Mouse (Mus musculus) left cerebral cortex, adult 8-10 months (tissue): ENCODE results near the gene Etfa. TPM values are rescaled to one million over a fixed set of nuclear protein-coding genes. Genes with fewer than 3 reads are reported as not detected.

Experiments
- DNase-seq, 2 experiments: peaks; one replicate each; pipeline ENCODE4 v3.0.0; 2022; ENCODE audit warnings: low spot score in 2 of 2
- total RNA-seq, 4 experiments: library from RNA; stranded (reverse); gene quantifications; 2 replicates each; pipeline ENCODE4 v1.2.4; 2022

Etfa gene
- total RNA-seq = 10 to 100 TPM; 40.7 to 41.7 (median 41.1) TPM

GRCm38 (mm10) chr9:55512027-55512543, at the start of gene Etfa:
TSS of gene Etfa (minus strand) at chr9:55512243.
- peak; percentile 84 to 94 for DNase-seq

- DNase-seq = no peak
These were observed 48.9 kb upstream of the Etfa start for GRCm38 (mm10) chr9:55560960-55561359.

GRCm38 (mm10) chr9:55554986-55555385, 42.9 kb upstream of the Etfa start:
- no peak for DNase-seq

DNA sequence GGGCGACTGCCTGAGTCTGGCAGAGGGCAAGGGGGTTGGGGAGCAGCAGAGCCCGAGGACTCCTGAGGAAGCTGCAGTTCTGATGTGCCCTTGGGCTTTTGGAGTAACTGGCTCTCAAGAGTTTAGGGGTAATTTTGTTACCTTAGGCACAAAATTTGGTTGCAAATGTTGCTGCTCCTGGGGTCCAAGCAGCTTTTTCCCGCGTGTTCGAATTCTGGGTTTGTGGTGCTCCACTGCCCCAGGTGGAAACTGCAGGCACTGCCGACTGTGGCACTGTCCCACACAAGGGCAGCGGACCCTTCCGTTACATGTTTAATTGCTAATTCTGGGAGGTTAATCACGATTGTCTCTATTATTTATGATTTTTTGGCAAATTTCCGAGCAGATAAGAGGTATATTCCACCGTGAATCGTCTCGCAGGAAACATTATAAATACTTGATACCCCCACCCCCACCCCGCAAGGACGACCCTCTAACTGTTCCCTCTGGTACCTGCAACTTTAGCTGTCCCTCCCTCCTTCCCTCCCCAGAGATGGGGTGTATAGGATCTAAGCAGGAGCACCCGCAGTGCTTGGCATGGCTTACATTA, 37.4 kb upstream of the Etfa start:
- DNase-seq = no peak

DNA sequence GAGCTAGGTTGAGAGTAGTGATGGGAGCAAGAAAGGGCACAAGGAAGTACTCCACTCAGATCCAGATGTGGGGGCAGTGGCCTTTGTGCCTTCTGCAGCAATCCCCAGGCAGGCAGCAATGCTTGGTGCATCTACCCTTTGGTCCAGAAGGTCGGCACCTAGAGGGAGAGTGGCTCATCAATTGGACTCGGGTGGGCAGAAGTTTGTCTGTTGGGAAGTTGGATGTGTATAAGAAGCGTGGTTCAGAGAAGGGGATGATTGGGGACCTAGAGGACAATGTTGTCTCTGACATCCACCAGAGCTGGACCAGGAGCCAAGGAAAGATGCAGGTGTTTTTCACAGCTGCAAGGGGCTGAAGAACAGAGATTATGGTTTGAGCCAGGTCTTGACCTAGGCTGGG, 36.8 kb upstream of the Etfa start:
- DNase-seq = no peak

DNA sequence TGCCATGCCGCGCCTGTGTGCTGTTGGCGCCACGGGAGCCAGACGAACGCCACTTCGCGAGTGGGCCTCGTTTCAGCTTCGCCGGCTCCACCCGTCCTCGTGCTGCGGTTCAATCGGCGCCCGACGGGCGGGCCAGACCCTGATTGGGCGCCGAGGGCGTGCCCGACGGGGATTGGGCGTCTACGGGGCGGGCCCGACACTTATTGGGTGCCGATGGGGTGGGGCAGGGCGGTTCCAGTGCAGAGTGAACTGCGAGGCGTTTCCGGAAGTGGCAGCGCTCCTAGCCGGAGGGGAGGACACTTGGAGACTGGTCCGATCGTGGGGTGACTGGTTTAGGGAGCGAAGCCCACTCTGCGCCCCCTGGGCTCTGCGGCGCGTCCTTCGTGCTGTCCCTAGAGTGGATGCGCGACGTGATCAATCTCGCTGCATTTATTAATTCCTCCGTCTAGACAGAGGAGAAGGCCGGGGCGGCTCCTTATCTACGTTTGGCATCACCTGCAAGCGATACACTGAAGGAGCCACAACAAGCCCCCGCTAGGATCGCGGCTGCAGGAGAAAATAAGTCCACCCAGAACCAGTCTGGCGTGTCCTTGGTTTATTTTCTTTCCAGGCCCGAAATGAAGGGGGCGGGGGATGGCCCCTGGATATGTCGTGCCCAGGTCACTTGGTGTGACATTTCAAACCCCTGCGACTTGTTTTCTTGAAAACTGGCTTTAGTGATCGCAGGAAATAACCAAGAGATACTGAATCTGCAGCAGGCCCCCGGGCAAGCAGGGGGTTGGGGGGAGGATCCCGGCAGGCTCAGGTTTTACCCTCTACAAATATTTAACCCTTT, 34.4 kb upstream of the Etfa start:
- DNase-seq = peak in 1 of 2 experiments; percentile 6

DNA sequence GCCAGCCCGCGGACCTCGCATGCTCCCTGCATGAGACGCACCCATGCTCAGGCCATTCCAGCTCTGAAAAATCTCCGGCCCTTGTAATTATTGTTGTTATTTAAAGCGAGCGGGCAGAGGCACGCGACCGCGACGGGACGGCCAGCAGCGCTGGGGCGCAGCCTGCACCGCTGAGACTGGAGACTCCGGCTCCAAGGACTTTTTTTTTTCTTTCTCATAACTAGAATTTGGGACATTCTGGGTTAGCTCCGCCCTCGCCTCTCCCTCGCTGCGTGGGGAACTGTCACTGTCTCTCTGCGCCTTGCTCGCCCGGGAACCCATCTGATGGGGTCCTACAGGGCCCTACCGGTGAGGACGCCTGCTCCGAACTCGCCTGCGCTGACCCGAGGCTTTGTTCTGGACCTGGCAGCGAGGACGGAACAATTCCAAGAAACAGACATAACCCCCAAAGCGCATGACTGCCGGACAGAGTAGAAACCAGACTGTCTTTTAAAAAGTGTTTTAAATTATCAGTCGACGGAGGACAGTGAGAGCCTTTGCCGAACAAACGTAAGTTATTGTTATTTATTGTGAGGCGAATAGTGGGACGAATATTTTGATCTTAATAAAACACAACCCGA, 33.6 kb upstream of the Etfa start:
- peak in 1 of 2 experiments; percentile 9 for DNase-seq

DNA sequence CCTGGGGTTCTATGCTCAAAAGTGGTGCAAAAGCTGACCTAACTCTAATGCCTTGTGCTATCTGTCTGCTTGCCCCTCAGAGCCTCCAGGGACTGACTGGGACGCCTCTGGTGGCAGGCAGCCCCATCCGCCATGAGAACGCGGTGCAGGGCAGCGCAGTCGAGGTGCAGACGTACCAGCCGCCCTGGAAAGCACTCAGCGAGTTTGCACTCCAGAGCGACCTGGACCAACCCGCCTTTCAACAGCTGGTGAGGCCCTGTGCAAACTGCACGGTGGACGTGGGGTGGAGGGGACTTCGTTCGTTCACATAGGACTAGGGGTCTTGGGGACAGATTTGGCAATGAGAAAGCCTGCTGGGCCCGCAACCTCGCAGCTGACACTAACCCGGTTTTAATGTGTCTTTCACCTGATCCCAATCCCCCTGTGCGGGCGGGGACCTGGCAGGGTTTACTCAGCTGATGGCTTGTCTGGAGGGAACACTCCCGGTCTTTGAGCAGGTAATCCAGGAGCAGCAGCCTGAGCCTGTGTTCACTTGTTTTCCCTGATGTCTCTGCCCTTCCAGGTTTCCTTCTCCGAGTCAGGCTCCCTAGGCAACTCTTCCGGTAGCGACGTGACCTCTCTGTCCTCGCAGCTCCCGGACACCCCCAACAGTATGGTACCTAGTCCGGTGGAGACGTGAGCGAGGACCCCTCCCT, 33.0 kb upstream of the Etfa start:
- peak in 1 of 2 experiments; percentile 38 for DNase-seq

GRCm38 (mm10) chr9:55543703-55544401, 31.8 kb upstream of the Etfa start:
- DNase-seq = peak in 1 of 2 experiments; percentile 51

DNA sequence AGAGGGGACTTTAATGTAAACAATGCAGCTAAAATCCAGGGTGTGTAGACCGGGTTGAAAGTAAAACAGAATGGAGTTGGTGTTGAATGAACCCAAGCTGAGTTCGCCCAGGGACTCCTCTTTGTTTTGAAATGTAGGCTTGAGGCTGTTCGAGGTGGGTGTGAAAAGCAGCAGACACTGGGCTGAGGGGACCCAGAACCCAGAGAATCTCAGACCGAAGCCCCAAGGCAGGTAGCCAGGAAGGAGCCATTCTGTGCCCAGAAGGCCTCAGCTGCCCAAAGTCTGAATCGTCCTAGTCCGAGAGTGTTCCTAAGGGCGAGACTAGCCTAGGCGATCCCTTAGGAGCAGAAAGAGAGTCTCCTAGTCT, 31.3 kb upstream of the Etfa start:
- no peak for DNase-seq

DNA sequence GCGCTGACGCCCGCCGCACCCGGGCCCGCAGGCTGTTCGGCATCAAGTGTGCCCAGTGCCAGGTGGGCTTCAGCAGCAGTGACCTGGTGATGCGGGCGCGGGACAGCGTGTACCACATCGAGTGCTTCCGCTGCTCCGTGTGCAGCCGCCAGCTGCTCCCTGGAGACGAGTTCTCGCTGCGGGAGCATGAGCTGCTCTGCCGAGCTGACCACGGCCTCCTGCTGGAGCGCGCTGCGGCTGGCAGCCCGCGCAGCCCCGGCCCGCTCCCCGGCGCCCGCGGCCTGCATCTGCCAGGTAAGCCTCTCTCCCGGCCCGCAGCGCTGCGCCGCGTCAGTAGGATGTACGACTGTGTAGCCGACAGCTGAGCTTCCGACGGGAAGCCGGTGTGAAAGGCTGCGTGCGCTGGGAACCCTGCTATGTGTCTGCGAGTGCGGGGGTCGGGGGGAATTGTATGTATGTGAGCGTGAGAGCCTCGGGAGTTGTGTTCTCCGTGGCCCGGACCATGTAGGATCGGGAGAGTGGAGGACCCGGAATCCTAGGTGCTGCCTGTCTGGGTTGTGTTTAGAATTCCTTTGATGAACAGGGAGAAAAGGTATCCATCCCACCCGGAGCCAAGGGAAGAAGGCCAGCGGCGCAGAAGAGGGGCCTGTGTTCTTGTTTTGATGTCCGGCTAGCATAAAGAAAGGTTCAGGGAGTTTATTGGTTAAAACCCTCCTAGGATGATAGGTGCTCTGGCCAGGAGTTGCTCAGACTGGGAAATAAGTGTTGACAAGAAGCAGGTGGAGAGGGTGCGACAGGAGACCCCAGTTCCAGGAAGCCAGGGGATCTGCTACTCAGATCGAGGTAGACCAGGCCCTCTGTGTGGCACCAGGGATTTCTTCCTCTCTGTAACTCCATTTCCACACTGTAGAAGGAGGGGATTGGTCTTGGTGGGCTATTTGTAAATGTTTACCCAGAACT, 30.6 kb upstream of the Etfa start:
- no peak for DNase-seq

- DNase-seq = peak in 1 of 2 experiments; percentile 13
These were observed 29.8 kb upstream of the Etfa start for GRCm38 (mm10) chr9:55541681-55542365.

DNA sequence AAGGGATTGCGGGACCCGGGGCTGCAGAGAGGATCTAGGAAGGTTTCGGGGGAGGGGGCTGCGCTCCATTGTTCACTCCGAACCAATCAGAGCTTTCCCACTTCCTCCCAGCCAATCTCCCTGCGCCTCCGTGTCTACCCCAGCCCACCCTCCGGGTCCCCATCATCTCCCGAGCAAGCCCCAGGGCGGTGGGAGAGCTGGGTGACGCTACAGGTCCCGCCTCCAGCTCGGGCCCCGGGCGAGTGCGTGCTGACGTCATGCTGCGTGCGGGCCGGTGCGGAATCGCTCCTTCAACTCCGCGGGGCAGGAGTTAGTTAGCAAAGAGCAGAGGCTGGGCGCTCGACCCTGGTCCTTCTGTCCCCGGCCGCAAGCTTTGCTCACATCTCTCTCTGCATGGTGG, 28.8 kb upstream of the Etfa start:
- peak in 1 of 2 experiments; percentile 9 for DNase-seq

GRCm38 (mm10) chr9:55540391-55540770, 28.3 kb upstream of the Etfa start:
- peak in 1 of 2 experiments; percentile 10 for DNase-seq

DNA sequence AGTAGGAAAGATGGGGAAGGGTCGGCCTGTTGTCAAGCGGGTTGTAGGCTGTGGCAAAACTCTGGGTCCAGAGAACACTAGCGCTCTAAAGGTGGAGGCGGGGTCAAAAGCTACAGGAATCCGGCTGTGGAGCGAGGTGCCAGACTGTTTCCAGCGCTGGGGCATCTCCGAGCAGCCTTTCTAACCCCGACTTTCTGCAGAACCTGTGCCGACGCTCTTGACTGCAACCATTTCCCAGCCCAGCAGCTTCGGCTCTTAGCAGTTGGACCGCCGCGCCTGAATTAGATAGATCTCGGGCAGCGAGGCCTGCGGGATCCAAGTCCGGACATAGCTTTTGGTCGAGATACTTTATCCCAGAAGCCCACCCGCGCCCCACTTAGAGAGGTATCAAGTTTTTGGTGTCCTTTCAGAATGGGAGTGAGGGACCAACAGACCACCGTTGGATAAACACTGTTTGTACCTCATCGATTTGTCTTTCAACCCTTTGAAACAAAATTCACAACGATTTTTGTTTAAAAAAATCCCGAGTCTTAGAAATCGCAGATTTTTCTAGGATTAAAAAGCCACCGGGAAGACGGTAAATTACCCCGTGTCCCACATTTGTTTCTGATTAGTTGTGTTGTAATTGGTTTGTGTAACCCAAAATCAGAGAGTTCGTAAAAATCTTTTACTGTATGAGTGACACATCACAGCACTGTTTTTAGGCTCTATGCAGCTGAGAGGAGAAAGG, 27.8 kb upstream of the Etfa start:
- DNase-seq = peak in 1 of 2 experiments; percentile 11

GRCm38 (mm10) chr9:55539006-55539405, 27.0 kb upstream of the Etfa start:
- no peak for DNase-seq

GRCm38 (mm10) chr9:55538377-55538776, 26.3 kb upstream of the Etfa start, which contains the start of gene Isl2:
TSS of gene Isl2 (plus strand) at chr9:55538672.
- no peak for DNase-seq

DNA sequence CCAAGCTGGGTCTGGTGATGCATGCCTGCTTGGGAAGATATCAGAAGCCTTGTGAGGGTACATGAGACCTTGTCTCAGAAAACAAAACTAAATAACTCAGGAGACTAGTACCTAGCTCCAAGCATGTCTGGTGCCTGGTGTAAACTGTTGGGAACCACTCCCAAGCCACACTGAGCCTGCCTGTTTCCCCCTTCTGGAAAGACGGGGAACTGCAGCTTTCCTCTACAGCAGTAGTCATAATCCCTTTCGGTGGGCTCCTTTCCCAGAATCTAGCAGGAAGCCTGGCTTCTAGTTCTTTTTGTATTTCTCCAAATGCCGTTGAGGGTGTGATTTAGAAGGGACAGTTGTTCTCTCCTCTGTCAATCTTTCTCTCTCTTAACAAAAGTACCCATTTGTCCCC, 23.9 kb upstream of the Etfa start:
- no peak for DNase-seq
